ENCODE assay signal across 32 mouse cellular contexts in the genomic region with DNA sequence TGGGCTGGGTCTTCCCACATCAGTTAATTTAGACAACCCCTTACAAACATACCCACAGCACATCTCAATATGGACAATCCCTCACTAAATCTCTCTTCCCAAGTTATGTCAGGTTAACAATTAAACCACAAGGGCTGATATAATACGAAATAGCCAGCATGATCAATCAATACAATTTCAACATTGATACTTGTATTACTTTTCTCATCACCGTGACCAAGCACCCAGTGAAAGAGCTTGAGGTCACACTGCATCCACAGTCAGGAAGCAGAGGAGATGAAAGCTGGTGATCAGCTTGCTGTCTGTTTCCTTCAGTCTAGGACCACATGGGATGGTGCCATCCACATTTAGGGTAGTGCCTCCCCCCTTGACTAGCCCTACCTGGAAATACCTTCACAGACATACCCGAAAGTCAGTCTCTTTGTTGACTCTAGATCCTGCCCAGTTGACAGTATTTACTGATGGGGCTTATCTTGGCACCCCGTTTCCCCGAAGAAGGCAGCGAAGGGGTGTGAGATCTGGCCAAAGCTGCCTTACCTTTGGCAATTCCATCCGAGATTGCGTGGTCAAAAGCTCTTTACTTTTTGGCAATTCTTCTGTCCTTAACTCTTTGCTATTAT. TPM values are rescaled to one million over a fixed set of nuclear protein-coding genes. Genes with fewer than 3 reads are reported as not detected.
"Had no signal": no experiment of that assay in that cellular context is flagged by ENCODE, and none has a peak within 500 bp of the region (broad histone marks: within the 10 kb centered on the region; RNA-seq: fewer than 3 reads in every experiment).

No protein-coding gene starts in this region.

- H3K9ac ChIP-seq: embryonic facial prominence, embryonic 12.5 days; embryonic facial prominence, embryonic 13.5 days; embryonic facial prominence, embryonic 15.5 days; forebrain, embryonic 12.5 days; forebrain, embryonic 13.5 days; forebrain, embryonic 15.5 days; forebrain, postnatal 0 days had no signal

- H3K9me3 ChIP-seq: embryonic facial prominence, embryonic 10.5 days; embryonic facial prominence, embryonic 12.5 days; embryonic facial prominence, embryonic 13.5 days; embryonic facial prominence, embryonic 15.5 days; forebrain, embryonic 10.5 days; forebrain, embryonic 12.5 days; forebrain, embryonic 13.5 days; forebrain, embryonic 15.5 days had no signal

- DNase-seq: cerebellum, adult 8-10 months; cerebellum, adult 9-10 months; cerebellum, adult 9-11 months; cerebellum, postnatal 10 days; cerebellum, postnatal 14 days; cerebellum, postnatal 25 days; cerebellum, postnatal 36 days; embryo, embryonic 11 days; forebrain, postnatal 0 days; gastrocnemius, adult 2 months; gastrocnemius, postnatal 10 days; gastrocnemius, postnatal 14 days; gastrocnemius, postnatal 25 days; gastrocnemius, postnatal 36 days; heart, adult 11 months; heart, adult 18-20 months; heart, adult 2 months had no signal

- H3K4me3 ChIP-seq: embryonic facial prominence, embryonic 10.5 days; embryonic facial prominence, embryonic 12.5 days; embryonic facial prominence, embryonic 13.5 days; embryonic facial prominence, embryonic 15.5 days; erythroblast, embryonic 14.5 days; forebrain, embryonic 10.5 days; forebrain, embryonic 12.5 days; forebrain, embryonic 13.5 days; forebrain, embryonic 15.5 days; gastrocnemius, adult 2 months; heart, adult 2 months had no signal

- H3K36me3 ChIP-seq: embryonic facial prominence, embryonic 10.5 days; embryonic facial prominence, embryonic 12.5 days; embryonic facial prominence, embryonic 13.5 days; embryonic facial prominence, embryonic 15.5 days; forebrain, embryonic 10.5 days; forebrain, embryonic 12.5 days; forebrain, embryonic 15.5 days had no signal

- H3K4me2 ChIP-seq: embryonic facial prominence, embryonic 12.5 days; embryonic facial prominence, embryonic 13.5 days; embryonic facial prominence, embryonic 15.5 days; forebrain, embryonic 12.5 days; forebrain, embryonic 13.5 days; forebrain, embryonic 15.5 days had no signal

- H3K27ac ChIP-seq: embryonic facial prominence, embryonic 10.5 days; embryonic facial prominence, embryonic 12.5 days; embryonic facial prominence, embryonic 13.5 days; embryonic facial prominence, embryonic 15.5 days; forebrain, embryonic 10.5 days; forebrain, embryonic 12.5 days; forebrain, embryonic 13.5 days; forebrain, embryonic 15.5 days; gastrocnemius, adult 2 months; heart, adult 2 months had no signal

- ATAC-seq: forebrain, embryonic 13.5 days; forebrain, embryonic 14.5 days; forebrain, embryonic 15.5 days; forebrain, embryonic 16.5 days; forebrain, postnatal 0 days had no signal

- H3K4me1 ChIP-seq: forebrain, embryonic 12.5 days; forebrain, embryonic 13.5 days had no signal

RNA-seq across cellular contexts. Expression of a gene that starts 12.1 kb away (rescaled TPM):
- total RNA-seq: common myeloid progenitor, adult 5-6 weeks; gastrocnemius, adult 18-20 months; gastrocnemius, adult 2 months; gastrocnemius, adult 8-10 months; gastrocnemius, postnatal 14 days; gastrocnemius, postnatal 25 days; granulocyte monocyte progenitor cell, adult 5-6 weeks had no signal
- polyA plus RNA-seq: erythroblast, embryonic 14.5 days had no signal

RNA-seq across cellular contexts. Expression of a gene that starts 51.6 kb away (rescaled TPM):
- total RNA-seq: common myeloid progenitor, adult 5-6 weeks; granulocyte monocyte progenitor cell, adult 5-6 weeks had no signal
- polyA plus RNA-seq: erythroblast, embryonic 14.5 days had no signal
